Comparison of ENCODE assay signal across 16 mouse cellular contexts in the genomic region with DNA sequence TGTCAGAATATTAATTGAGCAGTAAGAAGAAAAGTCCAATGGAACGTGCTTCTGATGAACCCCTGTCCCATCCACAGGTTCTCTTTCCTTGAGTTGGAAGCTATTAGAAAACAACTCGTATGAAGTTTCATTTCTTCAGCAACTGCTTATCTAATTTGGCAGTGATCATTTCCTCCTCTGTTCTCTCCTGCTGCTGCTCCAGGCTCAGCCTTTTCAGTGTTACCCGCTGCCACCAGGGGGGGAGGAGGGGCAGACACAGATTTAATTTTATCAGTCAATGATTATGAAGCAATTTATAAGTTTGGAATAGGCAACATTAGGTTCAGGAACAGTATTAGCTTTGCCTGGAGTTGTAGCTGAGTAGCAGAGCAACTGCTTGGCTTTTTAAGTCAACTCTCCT.
"Had no signal": no experiment of that assay in that cellular context is flagged by ENCODE, and none has a peak within 500 bp of the region (broad histone marks: within the 10 kb centered on the region; RNA-seq: fewer than 3 reads in every experiment).

No protein-coding gene starts in this region.

- DNase-seq: kidney, adult 9 months; kidney, postnatal 4 days; retina, postnatal 1 day; right cerebral cortex, postnatal 4 days; spleen, adult 18-20 months; thymus, adult 2 months; thymus, postnatal 25 days had no signal

- H3K4me3 ChIP-seq: left cerebral cortex, adult 2 months; limb, embryonic 10.5 days; lung, embryonic 15.5 days; midbrain, embryonic 15.5 days; neural tube, embryonic 12.5 days had no signal

- H3K4me1 ChIP-seq: lung, embryonic 15.5 days had no signal

- H3K27me3 ChIP-seq: lung, embryonic 15.5 days; midbrain, embryonic 15.5 days; neural tube, embryonic 12.5 days had no signal

- H3K9me3 ChIP-seq: limb, embryonic 10.5 days; lung, embryonic 15.5 days; midbrain, embryonic 15.5 days; neural tube, embryonic 12.5 days had no signal

- H3K27ac ChIP-seq: kidney, postnatal 0 days; left cerebral cortex, adult 2 months; limb, embryonic 10.5 days; liver, embryonic 14.5 days; lung, embryonic 15.5 days; midbrain, embryonic 15.5 days; neural tube, embryonic 12.5 days had no signal

- H3K4me2 ChIP-seq: lung, embryonic 15.5 days; midbrain, embryonic 11.5 days; midbrain, embryonic 15.5 days; neural tube, embryonic 12.5 days had no signal

- H3K36me3 ChIP-seq: lung, embryonic 15.5 days; midbrain, embryonic 15.5 days; neural tube, embryonic 12.5 days had no signal

- H3K9ac ChIP-seq: liver, embryonic 14.5 days; lung, embryonic 15.5 days; midbrain, embryonic 15.5 days; neural tube, embryonic 12.5 days had no signal

- ATAC-seq: intestine, postnatal 0 days; midbrain, embryonic 15.5 days had no signal
